Mouse (Mus musculus): ENCODE results near the gene Ccdc182.

Ccdc182 gene

GRCm38 (mm10) chr11:88330799-88331198, 36.9 kb downstream of the Ccdc182 start:
- no peak for DNase-seq

GRCm38 (mm10) chr11:88331722-88332121, 37.9 kb downstream of the Ccdc182 start:
- no peak for DNase-seq

GRCm38 (mm10) chr11:88332309-88332934, 38.6 kb downstream of the Ccdc182 start:
- no peak for DNase-seq

DNA sequence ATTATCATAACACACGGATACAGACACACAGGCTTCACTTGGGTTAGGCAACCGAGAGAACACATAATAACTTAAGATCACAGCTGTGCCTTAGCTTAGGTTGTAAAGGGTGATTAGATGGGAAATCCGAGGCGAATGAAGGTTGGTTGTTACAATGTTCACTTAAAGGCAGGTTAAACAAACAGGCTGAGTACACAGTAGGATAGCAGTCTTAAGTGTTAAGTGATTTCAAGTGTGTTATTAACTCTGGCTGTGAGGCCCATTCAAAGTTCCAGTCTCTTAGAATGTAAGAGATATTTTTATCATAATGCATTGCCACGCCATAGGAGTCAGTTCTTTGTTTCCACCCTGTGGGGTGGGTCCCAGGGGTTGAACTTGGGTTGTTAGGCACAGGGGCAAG, 41.0 kb downstream of the Ccdc182 start:
- DNase-seq: no peak

DNA sequence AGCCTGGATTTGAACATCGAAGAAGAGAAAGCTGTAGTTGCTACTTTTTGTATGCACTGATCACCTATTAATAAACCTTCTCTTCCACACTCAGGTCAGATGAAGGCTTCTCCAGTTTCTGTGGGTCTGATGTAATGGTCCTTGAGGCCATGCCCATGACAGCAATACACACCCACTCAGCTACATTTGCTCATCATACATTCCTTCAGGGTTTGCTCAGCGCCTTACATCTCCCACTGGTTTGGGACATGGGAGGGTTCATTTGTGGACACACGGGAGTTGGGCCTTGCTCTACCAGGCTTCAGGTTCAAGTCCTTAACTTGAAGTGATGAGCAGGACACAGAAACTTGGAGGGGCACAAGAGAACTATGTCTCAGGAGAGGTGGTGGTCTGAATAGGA, 44.1 kb downstream of the Ccdc182 start:
- no peak for DNase-seq

Measured in B cell, adult 2 months (primary cell).